Mouse (Mus musculus) lung, postnatal 0 days (tissue): ENCODE measurements around the gene Gm10663.

Experiments used
- CTCF ChIP-seq: IDR thresholded peaks from 2 replicates; pipeline ENCODE4 v1.5.1; 2016; ENCODE audit warnings: antibody characterized with exemption, mild to moderate bottlenecking
- EP300 ChIP-seq: IDR thresholded peaks from 2 replicates; pipeline ENCODE4 v1.6.1; 2016; ENCODE audit warnings: antibody characterized with exemption, mild to moderate bottlenecking, control low read depth

GRCm38 (mm10) chr8:65099735-65100134 lies 24.9 kb downstream of the Gm10663 start:
- TF ChIP-seq CTCF (no peak), EP300 (no peak)
